Mouse (Mus musculus) liver, embryonic 12.5 days (tissue): ENCODE data around the gene Yjefn3. TPM values are rescaled to one million over a fixed set of nuclear protein-coding genes. Genes with fewer than 3 reads are reported as not detected.

Experiments
- ATAC-seq: fragments of 200-750 bp; cut with Nextera tagmentation; 2 replicates; pipeline ENCODE4 v1.8.0; 2017; ENCODE audit warnings: moderate number of reproducible peaks, mild to moderate bottlenecking, moderate library complexity
- H3K27ac ChIP-seq: fragments of 300-500 bp; sonication (generic); 2 replicates; pipeline ENCODE4 v1.5.1; 2016; ENCODE audit warnings: mild to moderate bottlenecking
- H3K27me3 ChIP-seq: fragments of 300-500 bp; sonication (generic); replicated peaks from 2 replicates; pipeline ENCODE4 v1.6.1; 2016; ENCODE audit warnings: mild to moderate bottlenecking, moderate library complexity
- H3K36me3 ChIP-seq: fragments of 300-500 bp; sonication (generic); 2 replicates; pipeline ENCODE4 v1.6.1; 2016; ENCODE audit warnings: mild to moderate bottlenecking, moderate library complexity
- H3K4me1 ChIP-seq: fragments of 300-500 bp; sonication (generic); 2 replicates; pipeline ENCODE4 v1.6.1; 2016
- H3K4me2 ChIP-seq: fragments of 300-500 bp; sonication (generic); 2 replicates; pipeline ENCODE4 v1.6.1; 2016; ENCODE audit warnings: mild to moderate bottlenecking, moderate library complexity
- H3K4me3 ChIP-seq: fragments of 300-500 bp; sonication (generic); 2 replicates; pipeline ENCODE4 v1.5.1; 2016; ENCODE audit warnings: mild to moderate bottlenecking, moderate library complexity
- H3K9ac ChIP-seq: fragments of 300-500 bp; sonication (generic); 2 replicates; pipeline ENCODE4 v1.6.1; 2016; ENCODE audit warnings: mild to moderate bottlenecking, moderate library complexity
- H3K9me3 ChIP-seq: fragments of 300-500 bp; sonication (generic); replicated peaks from 2 replicates; pipeline ENCODE4 v1.6.1; 2016; ENCODE audit warnings: mild to moderate bottlenecking, moderate library complexity
- WGBS: fragments of 180-500 bp; shearing (Covaris S2); methylation state at CpG from one replicate; pipeline ENCODE4 v1.1.7; 2016; ENCODE audit not compliant: insufficient replicate concordance; 5-methylcytosine and 5-hydroxymethylcytosine counted together
- polyA plus RNA-seq: library from polyadenylated mRNA; unstranded; fragments of >200 nt; fragmentation: Nextera tagmentation; extraction: Ambion mirVana; gene quantifications from 2 replicates; pipeline ENCODE4 v1.2.1, GENCODE M21; 2016

Gene Yjefn3
- polyA plus RNA-seq, 1 experiment from 2014 or later: 0.74 TPM

DNA sequence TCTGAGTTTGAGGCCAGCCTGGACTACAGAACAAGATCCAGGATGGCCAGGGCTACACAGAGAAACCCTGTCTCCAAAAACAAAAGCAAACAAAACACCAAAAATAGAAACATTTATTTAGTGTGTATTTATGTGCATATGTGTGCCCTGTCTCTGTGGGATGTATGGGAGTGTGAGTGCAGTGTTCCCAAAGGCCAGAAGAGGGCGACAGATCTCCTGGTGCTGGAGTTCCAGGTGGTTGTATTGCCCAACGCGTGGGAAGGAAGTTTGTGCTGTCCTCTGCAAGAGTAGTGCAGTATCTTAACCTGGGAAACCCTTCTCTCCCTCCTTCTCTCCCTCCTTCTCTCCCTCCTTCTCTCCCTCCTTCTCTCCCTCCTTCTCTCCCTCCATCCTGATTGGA is 52.6 kb downstream of the Yjefn3 start:
- no peak overlapping the region for H3K4me2 ChIP-seq
- WGBS: 50% methylated on average over 3 of the region's 3 CpGs
- no peak overlapping the region for H3K27ac ChIP-seq
- no peaks in the 10 kb centered on the region for H3K36me3 ChIP-seq
- H3K9ac ChIP-seq: no peak overlapping the region
- H3K9me3 ChIP-seq: no peaks in the 10 kb centered on the region
- H3K4me1 ChIP-seq: peaks cover 31% of the 10 kb centered on the region
- no peak for ATAC-seq
- no peaks in the 10 kb centered on the region for H3K27me3 ChIP-seq
- no peak overlapping the region for H3K4me3 ChIP-seq

- ATAC-seq: peak; percentile 57
- Histone ChIP-seq H3K9ac (no peak overlapping the region), H3K9me3 (no peaks in the 10 kb centered on the region), H3K4me1 (peaks cover 31% of the 10 kb centered on the region), H3K4me3 (no peak overlapping the region), H3K36me3 (no peaks in the 10 kb centered on the region), H3K27me3 (no peaks in the 10 kb centered on the region), H3K4me2 (no peak overlapping the region), H3K27ac (peak overlapping the region; percentile 13)
- 54% methylated on average over 8 of the region's 8 CpGs for WGBS
Measured at GRCm38 (mm10) chr8:69848951-69849350, 53.6 kb downstream of the Yjefn3 start.

GRCm38 (mm10) chr8:69847167-69848065 is 55.1 kb downstream of the Yjefn3 start:
- Histone ChIP-seq H3K9me3 (no peaks in the 10 kb centered on the region), H3K4me2 (no peak overlapping the region), H3K27me3 (no peaks in the 10 kb centered on the region), H3K4me3 (no peak overlapping the region), H3K9ac (no peak overlapping the region), H3K36me3 (no peaks in the 10 kb centered on the region), H3K4me1 (peaks cover 31% of the 10 kb centered on the region), H3K27ac (no peak overlapping the region)
- ATAC-seq: no peak
- WGBS: 52% methylated on average over 3 of the region's 3 CpGs

Other genes with a start within 250 kb of the Yjefn3 start
- gene Zfp964, start 248.2 kb downstream of the Yjefn3 start, polyA plus RNA-seq: 0.42 and 0.58 TPM in 2 replicates
- 14.8 and 15.8 TPM in 2 replicates for gene Zfp869, start 192.0 kb downstream of the Yjefn3 start, polyA plus RNA-seq
- 1.8 and 2.3 TPM in 2 replicates for gene Zfp963, start 152.7 kb downstream of the Yjefn3 start, polyA plus RNA-seq
- gene Gm20422, start 127.8 kb downstream of the Yjefn3 start, polyA plus RNA-seq: 0.32 TPM in 1 of 2 replicates, not detected in the other
- 32.8 and 33.9 TPM in 2 replicates for gene Atp13a1, start 111.5 kb downstream of the Yjefn3 start, polyA plus RNA-seq
- gene Zfp866, start 111.5 kb downstream of the Yjefn3 start, polyA plus RNA-seq: 10.9 and 12.3 TPM in 2 replicates
- 5.4 and 6.6 TPM in 2 replicates for gene Gmip, start 94.0 kb downstream of the Yjefn3 start, polyA plus RNA-seq
- gene Lpar2, start 80.3 kb downstream of the Yjefn3 start, polyA plus RNA-seq: 0.12 and 0.20 TPM in 2 replicates
- gene Pbx4, start 70.2 kb downstream of the Yjefn3 start, polyA plus RNA-seq: 3.1 and 3.2 TPM in 2 replicates
- 0.14 and 0.33 TPM in 2 replicates for gene Cilp2, start 15.0 kb downstream of the Yjefn3 start, polyA plus RNA-seq
- 3.8 and 4.5 TPM in 2 replicates for gene Tssk6, start 528 bp downstream of the Yjefn3 start, polyA plus RNA-seq
- gene Ndufa13, start 154 bp downstream of the Yjefn3 start, polyA plus RNA-seq: 121 and 122 TPM in 2 replicates
- gene Gatad2a, start 93.7 kb upstream of the Yjefn3 start, polyA plus RNA-seq: 60.2 and 62.6 TPM in 2 replicates
- gene Mau2, start 140.0 kb upstream of the Yjefn3 start, polyA plus RNA-seq: 35.4 and 36.2 TPM in 2 replicates
- gene Sugp1, start 140.1 kb upstream of the Yjefn3 start, polyA plus RNA-seq: 25.1 and 26.2 TPM in 2 replicates
- 0.68 and 0.74 TPM in 2 replicates for gene Tm6sf2, start 170.2 kb upstream of the Yjefn3 start, polyA plus RNA-seq
- 0.12 and 0.26 TPM in 2 replicates for gene Hapln4, start 180.7 kb upstream of the Yjefn3 start, polyA plus RNA-seq
- gene Ncan, start 218.2 kb upstream of the Yjefn3 start, polyA plus RNA-seq: not detected in 2 replicates
- 30.9 and 33.0 TPM in 2 replicates for gene Nr2c2ap, start 228.6 kb upstream of the Yjefn3 start, polyA plus RNA-seq
- 9.6 and 9.8 TPM in 2 replicates for gene Rfxank, start 236.4 kb upstream of the Yjefn3 start, polyA plus RNA-seq
- 25.1 and 28.8 TPM in 2 replicates for gene Borcs8, start 236.8 kb upstream of the Yjefn3 start, polyA plus RNA-seq
- 0.23 and 0.36 TPM in 2 replicates for gene Mef2b, start 237.0 kb upstream of the Yjefn3 start, polyA plus RNA-seq